Mouse (Mus musculus) spleen, postnatal 36 days (tissue): ENCODE results near the gene Taar8a.
"Not testable (repeated sequence)": the region's sequence is repeated elsewhere in the genome, so short reads cannot be mapped to it uniquely, and the experiment has no call there.

Experiments
- DNase-seq, 2 experiments: peaks; one replicate each; pipeline ENCODE4 v3.0.0; 2022; ENCODE audit warnings: low spot score in 2 of 2, mixed read lengths in 1 of 2

Taar8a gene

GRCm38 (mm10) chr10:24076200-24076599 lies at the start of gene Taar8a:
Taar8a (plus strand) TSS chr10:24076500.
- not testable (repeated sequence) for DNase-seq

DNA sequence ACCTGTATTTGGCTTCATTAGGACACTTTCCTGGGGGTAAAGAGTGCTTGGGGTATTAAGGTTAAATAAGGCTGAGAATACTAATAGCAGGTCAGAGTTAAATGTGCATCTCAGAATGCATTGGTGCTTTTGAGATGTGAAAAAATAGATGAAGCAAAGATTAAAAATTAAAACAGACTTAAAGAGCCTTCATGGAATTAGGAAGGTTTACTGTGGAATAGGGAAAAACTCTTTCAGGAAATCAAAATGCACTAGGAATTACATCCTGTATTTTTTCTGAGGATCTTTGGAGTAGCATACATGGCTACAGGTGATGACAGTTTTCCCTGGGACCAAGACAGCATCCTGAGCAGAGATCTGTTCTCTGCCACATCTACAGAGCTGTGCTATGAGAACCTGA lies 49.4 kb upstream of the Taar8a start, which contains the start of gene Taar7d:
Taar7d (plus strand) TSS at position 301 of the 400 bp plus-strand sequence.
- no peak for DNase-seq

DNA sequence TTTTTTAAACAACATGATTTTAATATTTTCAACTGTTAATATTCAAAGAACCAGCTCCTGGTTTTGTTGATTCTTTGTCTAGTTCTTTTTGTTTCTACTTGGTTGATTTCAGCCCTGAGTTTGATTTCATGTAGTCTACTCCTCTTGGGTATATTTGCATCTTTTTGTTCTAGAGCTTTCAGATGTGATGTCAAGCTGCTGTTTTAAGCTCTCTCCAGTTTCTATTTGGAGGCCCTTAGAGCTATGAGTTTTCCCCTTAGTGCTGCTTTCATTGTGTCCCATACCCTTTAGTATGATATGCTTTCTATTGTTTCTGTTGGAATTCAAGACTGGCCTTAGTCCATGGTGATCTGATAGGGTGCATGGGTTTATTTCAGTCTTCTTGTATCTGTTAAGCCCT lies 45.0 kb upstream of the Taar8a start:
- DNase-seq: no peak

- no peak for DNase-seq
These were observed 39.0 kb upstream of the Taar8a start, which contains the start of gene Taar7e for GRCm38 (mm10) chr10:24037314-24037713. Taar7e (plus strand) TSS chr10:24037614.

GRCm38 (mm10) chr10:24040120-24040869 lies 36.0 kb upstream of the Taar8a start:
- no peak for DNase-seq

DNA sequence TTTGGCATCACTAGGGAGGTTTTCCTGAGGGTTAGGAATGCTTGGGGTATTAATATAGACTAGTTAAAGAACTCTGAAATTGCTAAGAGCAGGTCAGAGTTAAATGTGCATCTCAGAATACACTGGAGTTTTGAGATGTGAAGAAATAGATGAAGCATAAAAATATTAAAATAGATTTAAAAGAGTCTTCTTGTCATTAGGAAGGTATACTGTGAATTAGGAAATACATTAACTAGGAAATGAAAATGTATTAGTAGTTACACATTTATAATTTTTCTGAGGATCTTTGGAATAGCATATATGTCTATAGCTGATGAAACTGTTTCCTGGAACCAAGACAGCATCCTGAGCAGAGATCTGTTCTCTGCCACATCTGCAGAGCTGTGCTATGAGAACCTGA lies 27.1 kb upstream of the Taar8a start, which contains the start of gene Taar7f:
Taar7f (plus strand) TSS at position 301 of the 400 bp plus-strand sequence.
- no peak for DNase-seq

- DNase-seq: no peak
These were observed 24.3 kb upstream of the Taar8a start for GRCm38 (mm10) chr10:24052039-24052438.

GRCm38 (mm10) chr10:24058986-24059385 lies 17.3 kb upstream of the Taar8a start:
- no peak for DNase-seq

DNA sequence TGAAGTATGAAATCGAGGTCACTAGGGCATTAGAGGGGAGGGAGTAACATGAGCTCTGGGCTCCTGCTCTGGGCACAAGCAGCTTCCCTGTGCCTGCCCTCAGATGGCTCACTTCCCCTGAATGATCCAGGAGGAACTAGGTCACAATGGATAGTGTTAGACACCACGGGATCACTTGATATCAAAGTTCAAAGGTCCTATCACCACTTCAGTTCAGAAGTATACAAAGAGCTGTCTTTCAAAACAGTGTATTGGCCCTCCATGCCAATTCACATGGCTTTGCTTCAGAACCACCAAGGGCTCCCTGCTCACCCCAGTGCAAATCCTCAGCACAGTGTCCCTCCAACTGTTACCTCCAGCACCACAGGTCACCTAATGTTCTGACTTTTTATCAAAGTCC lies 1.5 kb upstream of the Taar8a start:
- not testable (repeated sequence) for DNase-seq

GRCm38 (mm10) chr10:24080166-24080565 lies 3.9 kb downstream of the Taar8a start:
- peak in 1 of 2 experiments; percentile 2 for DNase-seq

GRCm38 (mm10) chr10:24085936-24086335 lies 9.6 kb downstream of the Taar8a start:
- DNase-seq: no peak

- DNase-seq: no peak
These were observed 10.3 kb downstream of the Taar8a start for GRCm38 (mm10) chr10:24086555-24086954.

DNA sequence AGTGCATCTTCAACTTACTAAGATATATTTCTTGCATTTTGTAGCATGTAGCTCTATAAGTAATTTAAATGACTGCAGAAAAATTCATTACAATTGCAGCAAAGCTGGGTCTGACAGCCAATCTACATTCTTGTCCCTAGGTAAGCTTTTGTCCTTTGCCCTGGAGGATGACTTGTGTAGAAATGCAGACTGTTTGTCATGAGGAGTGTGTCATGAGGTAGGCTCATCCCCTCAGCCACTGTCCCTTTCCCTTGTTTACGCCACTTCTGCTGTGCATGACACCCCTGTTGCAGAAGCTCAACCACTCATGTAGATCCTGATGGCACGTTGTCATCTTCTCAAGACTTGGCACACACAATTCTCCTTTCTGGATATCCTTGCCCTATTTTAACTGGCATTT lies 10.9 kb downstream of the Taar8a start:
- DNase-seq: no peak

GRCm38 (mm10) chr10:24092194-24092593 lies 15.9 kb downstream of the Taar8a start, which contains the start of gene Taar8b:
Taar8b (minus strand) TSS chr10:24092294.
- no peak for DNase-seq

DNA sequence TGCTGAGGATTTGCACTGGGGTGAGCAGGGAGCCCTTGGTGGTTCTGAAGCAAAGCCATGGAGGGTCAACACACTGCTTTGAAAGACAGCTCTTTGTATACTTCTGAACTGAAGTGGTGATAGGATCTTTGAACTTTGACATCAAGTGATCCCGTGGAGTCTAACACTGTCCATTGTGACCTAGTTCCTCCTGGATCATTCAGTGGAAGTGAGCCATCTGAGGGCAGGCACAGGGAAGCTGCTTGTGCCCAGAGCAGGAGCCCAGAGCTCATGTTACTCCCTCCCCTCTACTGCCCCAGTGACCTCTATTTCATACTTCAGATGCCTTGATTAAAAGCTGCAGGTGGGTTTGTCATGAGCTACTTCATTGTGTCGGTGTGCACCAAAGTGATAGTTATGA lies 20.7 kb downstream of the Taar8a start:
- DNase-seq: not testable (repeated sequence)

DNA sequence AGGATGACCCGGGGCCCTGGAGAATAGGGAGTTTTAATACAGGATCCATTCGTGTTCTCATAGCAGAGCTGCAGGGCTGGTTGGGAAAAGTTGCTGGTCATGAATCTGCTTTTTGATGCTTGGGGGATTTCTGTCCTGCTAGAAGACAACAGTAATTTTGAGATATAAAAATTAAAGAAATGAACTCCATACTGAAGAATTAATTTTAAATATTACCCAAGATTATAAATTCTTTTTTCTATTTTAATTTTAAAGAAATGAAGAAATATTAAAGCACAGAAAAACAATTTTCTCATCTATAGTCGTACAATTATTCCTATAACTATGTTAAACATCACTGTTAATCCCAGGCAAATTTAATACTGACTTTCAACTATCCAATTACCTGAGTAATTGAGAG lies 25.5 kb downstream of the Taar8a start, which contains the start of gene Taar8c:
Taar8c (minus strand) TSS at position 101 of the 400 bp plus-strand sequence.
- not testable (repeated sequence) for DNase-seq

DNA sequence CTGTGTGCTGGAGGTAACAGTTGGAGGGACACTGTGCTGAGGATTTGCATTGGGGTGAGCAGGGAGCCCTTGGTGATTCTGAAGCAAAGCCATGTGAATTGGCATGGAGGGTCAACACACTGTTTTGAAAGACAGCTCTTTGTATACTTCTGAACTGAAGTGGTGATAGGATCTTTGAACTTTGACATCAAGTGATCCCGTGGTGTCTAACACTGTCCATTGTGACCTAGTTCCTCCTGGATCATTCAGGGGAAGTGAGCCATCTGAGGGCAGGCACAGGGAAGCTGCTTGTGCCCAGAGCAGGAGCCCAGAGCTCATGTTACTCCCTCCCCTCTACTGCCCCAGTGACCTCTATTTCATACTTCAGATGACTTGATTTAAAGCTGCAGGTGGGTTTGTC lies 27.0 kb downstream of the Taar8a start:
- not testable (repeated sequence) for DNase-seq

GRCm38 (mm10) chr10:24107747-24108146 lies 31.4 kb downstream of the Taar8a start:
- DNase-seq: no peak

DNA sequence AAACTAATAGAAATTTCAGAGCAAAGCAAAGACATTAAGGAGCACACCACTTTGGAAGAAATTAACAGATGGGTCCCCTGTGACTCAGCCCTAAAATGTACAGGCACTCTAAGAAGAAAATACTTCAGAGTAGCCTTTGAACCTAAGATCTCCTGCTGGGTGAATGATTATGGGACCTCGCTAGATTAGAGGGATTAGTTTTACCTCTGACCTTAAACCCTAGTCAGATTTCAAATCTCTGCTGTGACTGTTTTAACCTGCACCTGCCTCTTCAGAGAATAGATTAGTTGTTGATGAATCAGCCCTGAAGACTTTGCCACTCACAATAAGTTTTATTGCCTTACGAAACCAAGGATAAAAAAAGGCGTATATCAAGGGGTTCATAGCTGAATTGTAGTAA lies 31.9 kb downstream of the Taar8a start:
- no peak for DNase-seq

DNA sequence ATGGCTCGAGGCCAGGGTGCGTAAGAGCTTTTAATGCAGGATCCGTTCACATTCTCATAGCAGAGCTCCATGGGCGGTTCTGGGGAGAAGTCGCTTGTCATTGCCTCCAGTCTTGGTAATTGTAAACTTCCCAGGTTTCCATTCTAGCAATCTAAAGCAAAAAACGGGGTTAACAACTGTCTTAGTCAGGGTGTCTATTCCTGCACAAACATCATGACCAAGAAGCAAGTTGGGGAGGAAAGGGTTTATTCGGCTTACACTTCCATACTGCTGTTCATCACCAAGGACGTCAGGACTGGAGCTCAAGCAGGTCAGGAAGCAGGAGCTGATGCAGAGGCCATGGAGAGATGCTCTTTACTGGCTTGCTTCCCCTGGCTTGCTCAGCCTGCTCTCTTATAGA lies 33.1 kb downstream of the Taar8a start, which contains the start of gene Taar9:
Taar9 (minus strand) TSS at position 101 of the 400 bp plus-strand sequence.
- not testable (repeated sequence) for DNase-seq

- peak in 1 of 2 experiments; percentile 25 for DNase-seq
These were observed 34.9 kb downstream of the Taar8a start for GRCm38 (mm10) chr10:24111116-24111778.
